Mouse (Mus musculus) c-Kit-positive CD71-positive TER-119-positive erythroid progenitor cells, embryonic 14.5 days (primary cell): Measurements from ENCODE around the gene Mylk4.

Source experiments
- DNase-seq: peaks from one replicate; pipeline ENCODE4 v3.0.0-alpha.2; 2013; ENCODE audit warnings: low spot score

The Mylk4 gene

GRCm38 (mm10) chr13:32707894-32708293 is 75.9 kb downstream of the Mylk4 start:
- DNase-seq, result no peak

DNA sequence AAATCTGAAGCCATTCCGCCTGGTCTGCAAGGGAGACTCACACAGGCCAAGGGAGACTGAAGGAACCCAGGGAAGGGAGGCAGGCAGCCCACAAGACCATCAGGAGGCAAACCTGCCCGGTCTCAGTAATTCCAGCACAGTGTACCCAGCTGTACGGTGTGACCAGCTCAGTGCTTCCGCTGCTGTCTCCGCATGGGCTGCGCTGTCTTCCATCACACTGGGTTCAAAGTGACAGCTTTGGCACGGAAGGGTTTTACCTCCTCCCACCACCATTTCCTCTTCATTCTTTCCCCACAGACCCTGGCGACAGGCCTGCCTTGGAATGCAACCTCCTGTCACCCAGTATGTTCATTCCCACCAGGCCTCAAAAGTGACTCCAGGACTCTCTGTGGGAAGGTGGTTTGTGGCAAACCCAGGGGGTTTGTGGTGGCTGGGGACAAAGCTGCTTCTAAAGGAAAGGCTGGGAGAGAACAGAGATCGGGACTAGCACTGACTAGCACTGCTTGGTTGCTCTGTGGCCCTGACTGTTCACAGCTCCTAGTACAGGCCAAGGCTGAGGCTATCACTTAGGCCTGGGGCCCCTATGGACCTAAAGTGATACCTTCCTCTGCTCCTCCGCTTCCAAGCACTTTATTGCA is 77.0 kb downstream of the Mylk4 start:
- no peak for DNase-seq

DNA sequence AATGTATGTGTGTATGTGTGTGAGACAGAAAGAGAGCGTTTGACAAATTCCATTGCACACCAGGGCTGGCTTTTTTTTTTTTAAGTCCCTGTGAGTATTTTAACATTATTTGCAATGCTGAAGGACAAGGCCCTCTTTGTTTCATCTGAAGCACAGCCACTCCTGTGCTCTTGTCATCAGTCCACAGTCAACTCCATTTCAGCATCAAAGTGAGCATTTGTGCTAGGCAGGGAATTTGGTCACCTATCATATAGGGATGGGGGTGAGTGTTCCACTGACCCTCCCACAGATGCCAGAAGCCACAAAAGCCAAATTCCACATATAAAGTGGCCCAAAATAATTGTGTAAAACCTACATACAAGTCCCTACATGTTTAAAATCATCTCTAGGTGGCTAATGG is 78.4 kb downstream of the Mylk4 start:
- DNase-seq, result no peak

GRCm38 (mm10) chr13:32704911-32705310 is 78.8 kb downstream of the Mylk4 start:
- DNase-seq, result no peak

DNA sequence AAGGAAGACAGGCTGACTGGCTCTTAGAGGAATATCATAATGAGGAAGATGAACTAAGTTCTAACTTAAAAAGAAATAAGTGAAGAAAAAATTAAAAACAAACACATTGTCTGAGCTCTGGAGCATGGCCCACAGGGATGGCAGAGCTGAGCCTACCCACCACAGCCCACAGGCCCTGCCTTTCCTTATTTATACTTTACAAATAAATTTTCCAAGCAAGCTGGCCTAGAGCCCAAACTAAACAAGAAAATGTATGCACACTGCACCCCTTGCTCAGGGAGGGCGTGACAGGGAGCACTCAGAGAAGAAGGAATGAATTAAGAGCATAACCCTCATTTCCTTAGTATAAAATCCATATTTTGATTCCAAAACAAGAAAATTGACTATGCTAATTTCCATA is 82.2 kb downstream of the Mylk4 start:
- DNase-seq, result no peak

GRCm38 (mm10) chr13:32699376-32699775 is 84.4 kb downstream of the Mylk4 start:
- no peak for DNase-seq

DNA sequence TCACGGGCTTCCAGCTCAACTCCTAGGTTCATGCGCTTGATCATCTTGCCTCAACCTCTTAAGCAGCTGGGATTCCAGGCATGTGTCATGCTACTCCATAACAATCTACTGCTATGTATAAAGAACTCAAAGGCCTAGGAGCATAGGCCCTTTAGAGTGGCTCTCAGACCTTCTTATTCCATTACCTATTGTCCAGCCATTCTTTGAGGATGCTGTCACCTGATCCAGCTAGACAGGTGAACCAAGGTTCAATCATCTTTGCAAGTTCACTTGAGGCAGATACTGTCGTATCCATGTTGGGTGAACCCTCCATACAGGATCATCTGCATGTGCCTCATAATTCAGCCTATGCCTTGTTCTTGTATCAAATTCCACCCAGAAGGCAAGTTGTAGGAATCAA is 84.8 kb downstream of the Mylk4 start:
- no peak for DNase-seq

DNA sequence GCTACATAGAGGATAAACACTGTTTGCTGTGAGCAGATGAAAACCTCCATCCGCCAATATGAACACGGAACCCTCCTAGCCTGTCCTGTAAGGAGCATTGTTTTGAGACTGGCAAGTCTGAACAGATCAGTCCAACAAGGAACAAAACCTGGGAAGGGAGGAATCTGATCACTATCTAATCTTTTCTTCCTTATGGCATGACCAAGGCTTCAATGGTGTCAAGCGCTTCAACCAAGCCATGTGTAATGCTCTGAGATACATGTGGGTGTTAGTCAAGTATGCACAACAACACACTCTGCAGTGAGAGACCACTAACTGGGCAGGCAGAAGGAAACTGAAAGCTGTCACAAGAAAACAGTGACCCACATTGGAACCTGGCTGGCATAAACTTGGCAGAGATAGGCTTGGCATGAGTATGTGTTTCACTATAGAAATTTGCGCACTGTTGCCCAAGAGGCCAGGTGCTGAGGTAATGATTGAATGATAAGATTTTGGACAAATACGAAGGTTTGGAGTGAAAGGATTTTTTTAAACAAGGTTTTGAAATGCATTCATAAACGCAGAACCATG is 89.8 kb downstream of the Mylk4 start:
- no peak for DNase-seq

DNA sequence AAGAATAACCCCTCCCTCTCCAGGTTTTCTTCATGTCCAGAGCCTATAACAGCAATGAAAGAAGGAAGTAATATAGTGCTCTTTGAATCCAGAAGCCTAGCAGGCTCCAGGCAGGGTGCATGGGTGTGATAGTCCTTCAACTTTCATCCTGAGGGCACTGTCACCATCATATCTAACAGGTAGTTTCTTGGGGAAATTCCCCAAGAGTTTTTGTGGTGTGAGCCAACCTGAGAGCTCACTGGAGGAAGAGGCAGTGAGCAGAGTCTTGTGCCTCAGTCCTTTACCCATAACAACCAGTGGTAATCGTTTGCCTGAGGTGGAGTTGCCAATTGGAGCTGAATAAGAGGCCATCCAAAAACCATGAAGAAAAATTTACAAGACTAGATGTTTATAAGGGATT is 91.2 kb downstream of the Mylk4 start:
- DNase-seq, result no peak

DNA sequence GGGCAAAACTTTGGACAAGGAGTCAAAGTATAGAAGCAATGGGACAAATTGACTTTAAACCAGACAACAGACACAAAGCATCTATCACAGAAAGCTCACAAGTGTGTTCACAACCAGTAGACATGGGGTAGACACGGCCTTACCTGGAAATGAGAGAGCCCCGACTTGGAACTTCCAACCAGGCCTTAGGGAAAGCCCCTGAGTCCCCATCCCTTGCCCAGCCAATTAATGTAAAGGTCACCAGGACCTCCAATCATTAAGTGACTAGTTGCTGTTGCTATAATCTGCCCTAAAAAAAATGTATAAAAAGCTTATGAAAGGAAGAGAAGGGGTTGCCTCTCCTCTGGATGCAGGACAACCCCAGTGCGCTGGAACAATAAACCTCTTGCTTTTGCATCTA is 93.5 kb downstream of the Mylk4 start:
- DNase-seq, result no peak

- DNase-seq, result peak; percentile 35
These were observed 102.8 kb downstream of the Mylk4 start for GRCm38 (mm10) chr13:32680868-32681515.

- no peak for DNase-seq
These were observed 103.6 kb downstream of the Mylk4 start for GRCm38 (mm10) chr13:32680121-32680551.

GRCm38 (mm10) chr13:32678998-32679397 is 104.8 kb downstream of the Mylk4 start:
- no peak for DNase-seq

DNA sequence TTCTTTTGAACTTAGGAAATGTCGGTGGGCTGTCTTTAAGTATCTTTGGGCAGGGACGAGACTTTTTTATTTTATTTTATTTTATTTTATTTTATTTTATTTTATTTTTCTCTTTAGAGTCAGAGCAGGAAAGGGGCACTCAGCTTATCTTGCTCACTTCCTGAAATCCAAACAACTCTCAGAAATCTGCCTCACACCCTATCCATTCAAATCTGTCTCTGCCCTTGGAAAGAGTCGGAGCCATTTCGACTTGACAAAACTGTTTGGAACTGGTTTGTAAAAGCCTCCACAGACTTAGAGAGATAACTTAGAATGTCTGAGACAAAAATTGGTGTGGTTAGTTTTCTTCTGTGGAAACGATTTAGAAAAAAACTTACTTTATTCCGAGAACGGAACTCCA is 113.0 kb downstream of the Mylk4 start:
- DNase-seq, result no peak

DNA sequence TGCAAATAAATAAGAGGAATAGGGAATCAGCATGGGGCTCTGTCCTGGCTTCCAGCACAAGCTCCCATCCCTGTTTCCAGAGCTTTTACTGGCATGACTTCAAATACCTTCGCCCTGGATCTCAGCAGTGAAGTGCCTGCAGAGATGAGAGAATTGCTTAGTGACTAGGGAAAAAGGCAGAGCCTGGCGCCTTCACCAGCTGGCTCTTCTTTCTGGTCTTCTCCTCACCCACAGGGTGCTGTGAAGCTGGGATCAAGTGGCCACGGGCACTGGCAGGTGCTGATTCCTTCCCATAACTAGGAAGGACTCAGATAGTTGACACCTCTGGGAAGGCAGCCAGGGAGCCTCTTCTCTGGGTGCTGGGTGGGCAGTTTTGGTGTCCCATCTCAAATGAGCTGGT is 115.5 kb downstream of the Mylk4 start:
- no peak for DNase-seq

DNA sequence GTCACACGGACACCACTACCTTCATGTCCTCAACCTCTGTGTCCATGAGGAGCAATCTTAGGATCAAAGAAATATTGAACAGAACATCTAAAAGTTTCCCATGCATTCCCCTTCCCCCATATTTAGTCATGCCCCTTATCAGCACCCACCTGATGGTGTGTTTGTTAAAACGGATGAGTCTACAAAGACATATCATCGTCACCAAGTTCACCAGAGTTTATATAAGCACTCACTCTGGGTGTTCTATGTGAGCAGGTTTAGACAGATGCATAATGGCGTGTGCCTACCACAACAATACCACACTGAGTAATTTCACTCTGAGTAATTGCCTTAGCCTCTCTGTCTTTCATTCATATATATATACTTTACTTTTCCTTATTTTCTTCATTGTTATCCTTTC is 116.4 kb downstream of the Mylk4 start:
- DNase-seq, result no peak

DNA sequence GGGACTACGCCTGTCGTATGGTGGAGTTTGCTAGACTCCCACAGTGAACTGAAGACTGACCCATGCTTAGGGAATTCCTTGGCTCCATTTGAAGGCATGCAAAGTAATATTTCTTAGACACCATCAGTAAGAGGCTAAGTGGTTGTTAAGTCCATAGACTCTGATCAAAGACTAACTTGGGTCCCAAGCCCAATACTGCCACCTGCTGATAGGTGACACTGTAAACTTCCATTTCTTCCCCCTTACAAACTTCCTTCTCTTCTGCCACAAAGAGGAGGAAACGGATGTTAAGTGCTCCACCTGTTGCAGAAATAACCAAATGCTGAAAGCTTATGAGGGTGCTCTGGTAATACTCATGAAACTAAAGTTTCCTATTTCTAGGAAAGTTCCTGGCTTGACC is 121.7 kb downstream of the Mylk4 start:
- no peak for DNase-seq

GRCm38 (mm10) chr13:32660294-32660693 is 123.5 kb downstream of the Mylk4 start:
- DNase-seq, result no peak

DNA sequence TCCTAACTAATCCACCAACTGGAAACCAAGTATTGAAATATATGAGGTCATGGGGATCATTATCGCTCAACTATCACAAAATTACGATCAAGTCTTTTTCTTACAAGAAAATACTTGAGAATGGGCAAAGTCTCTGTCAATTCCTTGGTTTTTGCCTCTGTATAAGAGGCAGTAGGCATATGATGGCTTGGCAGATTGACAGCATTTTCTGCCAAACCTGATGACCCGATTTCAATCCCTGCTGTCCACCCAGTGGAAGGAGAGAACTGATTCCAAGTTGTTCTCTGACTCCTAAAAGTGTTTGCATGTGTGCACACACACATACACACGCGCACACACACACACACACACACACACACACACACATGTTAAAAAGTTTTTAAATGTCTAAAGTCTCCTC is 124.5 kb downstream of the Mylk4 start:
- no peak for DNase-seq

GRCm38 (mm10) chr13:32657583-32657982 is 126.2 kb downstream of the Mylk4 start:
- no peak for DNase-seq
